Mouse (Mus musculus) E14TG2a.4 (cell line): Measurements from ENCODE around the gene Ptprcap.

Source experiments
- H3K27me3 ChIP-seq: 2 replicates; pipeline ENCODE4 v1.6.1; 2014; ENCODE audit warnings: low read length, control low read depth; ENCODE audit not compliant: insufficient read depth
- H3K36me3 ChIP-seq: 2 replicates; pipeline ENCODE4 v1.6.1; 2014; ENCODE audit warnings: low read length, control low read depth; ENCODE audit not compliant: insufficient read depth
- H3K4me1 ChIP-seq: replicated peaks from 2 replicates; pipeline ENCODE4 v1.6.1; 2014; ENCODE audit warnings: low read depth, low read length, control low read depth
- H3K4me3 ChIP-seq: replicated peaks from 2 replicates; pipeline ENCODE4 v1.5.1; 2014; ENCODE audit warnings: mild to moderate bottlenecking, low read length
- H3K9me3 ChIP-seq: 2 replicates; pipeline ENCODE4 v1.6.1; 2014; ENCODE audit warnings: low read length, control low read depth
- CTCF ChIP-seq: conservative IDR thresholded peaks from 2 replicates; pipeline ENCODE4 v1.5.1; 2014; ENCODE audit warnings: low read length
- NANOG ChIP-seq: IDR thresholded peaks from 2 replicates; pipeline ENCODE4 v1.6.1; 2014; ENCODE audit warnings: borderline replicate concordance, low read length, mixed read lengths
- POU5F1 ChIP-seq: IDR thresholded peaks from 2 replicates; pipeline ENCODE4 v1.6.1; 2014; ENCODE audit warnings: low read length, borderline replicate concordance

Ptprcap gene

GRCm38 (mm10) chr19:4191528-4192250, 38.3 kb downstream of the Ptprcap start, which contains the start of gene Ppp1ca:
Ppp1ca (plus strand) TSS chr19:4192065.
- H3K4me1 ChIP-seq, result peaks cover 82% of the 10 kb centered on the region
- peaks cover 39% of the 10 kb centered on the region for H3K36me3 ChIP-seq
- no peaks in the 10 kb centered on the region for H3K27me3 ChIP-seq
- H3K9me3 ChIP-seq, result no peaks in the 10 kb centered on the region
- TF ChIP-seq NANOG, result no peak
- peak within 1 kb of the TSS; percentile 98 for H3K4me3 ChIP-seq

- Histone ChIP-seq H3K36me3 (peaks cover 47% of the 10 kb centered on the region), H3K4me1 (peaks cover 89% of the 10 kb centered on the region), H3K4me3 (peak overlapping the region; percentile 98), H3K27me3 (no peaks in the 10 kb centered on the region), H3K9me3 (no peaks in the 10 kb centered on the region)
- TF ChIP-seq POU5F1, result no peak
Observed at GRCm38 (mm10) chr19:4192251-4192985, 39.0 kb downstream of the Ptprcap start.

- Histone ChIP-seq H3K36me3 (peaks cover 54% of the 10 kb centered on the region), H3K4me1 (peaks cover 89% of the 10 kb centered on the region), H3K27me3 (no peaks in the 10 kb centered on the region), H3K4me3 (peak overlapping the region; percentile 98), H3K9me3 (no peaks in the 10 kb centered on the region)
- TF ChIP-seq POU5F1, result no peak
- no peak for TF ChIP-seq CTCF
- no peak for TF ChIP-seq NANOG
Observed at GRCm38 (mm10) chr19:4193129-4193528, 39.7 kb downstream of the Ptprcap start.

- H3K36me3 ChIP-seq, result peaks cover 64% of the 10 kb centered on the region
- H3K9me3 ChIP-seq, result no peaks in the 10 kb centered on the region
- H3K4me3 ChIP-seq, result peak overlapping the region; percentile 98
- TF ChIP-seq POU5F1, result no peak
- no peak for TF ChIP-seq NANOG
- TF ChIP-seq CTCF, result no peak
- H3K27me3 ChIP-seq, result no peaks in the 10 kb centered on the region
- peaks cover 89% of the 10 kb centered on the region for H3K4me1 ChIP-seq
Observed at GRCm38 (mm10) chr19:4194021-4194724, 40.8 kb downstream of the Ptprcap start.

- TF ChIP-seq POU5F1 (no peak), NANOG (no peak), CTCF (no peak)
- Histone ChIP-seq H3K4me1 (peaks cover 90% of the 10 kb centered on the region), H3K27me3 (no peaks in the 10 kb centered on the region), H3K9me3 (no peaks in the 10 kb centered on the region), H3K4me3 (no peak overlapping the region), H3K36me3 (peaks cover 73% of the 10 kb centered on the region)
Observed at GRCm38 (mm10) chr19:4194776-4195650, 41.6 kb downstream of the Ptprcap start.

GRCm38 (mm10) chr19:4196048-4196447, 42.6 kb downstream of the Ptprcap start:
- Histone ChIP-seq H3K4me1 (peaks cover 90% of the 10 kb centered on the region), H3K27me3 (no peaks in the 10 kb centered on the region), H3K9me3 (no peaks in the 10 kb centered on the region), H3K4me3 (peak overlapping the region; percentile 23; the same call in 1 of the 2 replicates), H3K36me3 (peaks cover 81% of the 10 kb centered on the region)
- TF ChIP-seq NANOG (no peak), POU5F1 (no peak), CTCF (no peak)

- Histone ChIP-seq H3K27me3 (no peaks in the 10 kb centered on the region), H3K4me1 (peaks cover 85% of the 10 kb centered on the region), H3K4me3 (peak overlapping the region; percentile 20; the same call in 1 of the 2 replicates), H3K36me3 (peaks cover 81% of the 10 kb centered on the region), H3K9me3 (no peaks in the 10 kb centered on the region)
- TF ChIP-seq NANOG, result no peak
- no peak for TF ChIP-seq POU5F1
- TF ChIP-seq CTCF, result no peak
Observed at GRCm38 (mm10) chr19:4196548-4196947, 43.1 kb downstream of the Ptprcap start.
